In the genomic region with DNA sequence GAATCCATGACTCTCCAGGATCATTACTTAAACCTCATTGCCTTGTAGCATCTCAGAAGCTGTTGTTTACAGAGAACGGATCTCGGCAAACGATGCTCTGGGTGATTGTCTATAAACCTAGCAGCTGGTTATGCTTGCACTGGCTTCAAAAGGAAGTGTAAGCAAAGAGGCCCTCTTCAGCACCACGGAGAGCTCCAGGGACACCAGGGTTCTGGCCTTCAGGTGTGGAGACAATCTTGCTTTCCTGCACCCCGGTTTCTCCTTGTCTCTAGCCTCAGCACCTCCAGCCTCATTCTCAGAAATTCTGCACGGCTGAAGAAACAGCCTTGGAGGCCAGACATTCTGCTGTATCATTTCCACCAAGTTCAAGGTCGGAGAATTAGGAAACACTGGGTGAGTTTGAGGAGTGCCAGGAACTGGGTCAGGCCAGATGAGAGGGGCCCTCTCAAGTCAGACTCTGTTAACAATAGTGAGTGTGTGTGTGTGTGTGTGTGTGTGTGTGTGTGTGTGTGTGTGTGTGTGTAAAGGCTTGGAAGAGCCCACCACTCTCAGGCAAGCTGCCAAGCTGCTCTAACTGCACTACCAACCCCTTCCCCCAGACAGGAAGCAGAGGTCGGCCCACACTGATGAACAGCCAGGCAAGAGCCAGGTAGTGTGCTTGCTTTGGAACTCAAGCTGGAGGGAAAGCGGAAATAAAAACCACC, we compare ENCODE assay signal across 8 mouse cellular contexts.
DNase-seq lines count a peak whose midpoint lies in the region; ATAC-seq lines count a peak whose summit lies in the region.

No protein-coding gene starts in this region.

- no peaks in the 10 kb centered on the region for H3K36me3 ChIP-seq in forebrain, embryonic 10.5 days (replicated peaks)
- no peaks in the 10 kb centered on the region for H3K36me3 ChIP-seq in forebrain, embryonic 16.5 days (ENCODE audit: control insufficient read depth, insufficient read depth)
- no peaks in the 10 kb centered on the region for H3K36me3 ChIP-seq in midbrain, embryonic 10.5 days

- 57% methylated on average over 9 of the region's 9 CpGs for WGBS in forebrain, embryonic 10.5 days
- WGBS in forebrain, embryonic 16.5 days: 46% methylated on average over 9 of the region's 9 CpGs
- 60% methylated on average over 9 of the region's 9 CpGs for WGBS in midbrain, embryonic 10.5 days

- no peaks in the 10 kb centered on the region for H3K27me3 ChIP-seq in forebrain, embryonic 10.5 days (ENCODE audit: poor library complexity, severe bottlenecking)
- no peaks in the 10 kb centered on the region; the same call in 1 of the 2 replicates for H3K27me3 ChIP-seq in forebrain, embryonic 16.5 days (replicated peaks; ENCODE audit: control insufficient read depth, insufficient read depth, low read length)
- H3K27me3 ChIP-seq in midbrain, embryonic 10.5 days (ENCODE audit: low read depth, poor library complexity, severe bottlenecking): no peaks in the 10 kb centered on the region

- H3K9ac ChIP-seq in forebrain, embryonic 16.5 days (replicated peaks; ENCODE audit: low read depth, low read length): no peak overlapping the region

- peak; percentile 55 for DNase-seq in forebrain, embryonic 10.5 days (ENCODE audit: extremely low spot score, low spot score)
- DNase-seq in urinary bladder, postnatal 25 days (ENCODE audit: low spot score): peak; percentile 7
- DNase-seq in urinary bladder, postnatal 4 days (ENCODE audit: low spot score in 2 of 2): no peak
- DNase-seq in midbrain, embryonic 10.5 days (ENCODE audit: low spot score): peak; percentile 50
- DNase-seq in cerebellum, adult 8-10 months: no peak
- DNase-seq in cerebellum, adult 11 months: no peak
- no peak for DNase-seq in right cerebral cortex, postnatal 25 days

- H3K27ac ChIP-seq in forebrain, embryonic 10.5 days: no peak overlapping the region
- H3K27ac ChIP-seq in forebrain, embryonic 16.5 days (ENCODE audit: low read length): no peak overlapping the region
- H3K27ac ChIP-seq in midbrain, embryonic 10.5 days (replicated peaks): no peak overlapping the region

- H3K4me2 ChIP-seq in forebrain, embryonic 16.5 days (ENCODE audit: low read length): no peak overlapping the region

- H3K4me1 ChIP-seq in forebrain, embryonic 10.5 days: peaks cover 5% of the 10 kb centered on the region; the same call in 1 of the 2 replicates
- peaks cover 22% of the 10 kb centered on the region for H3K4me1 ChIP-seq in forebrain, embryonic 16.5 days (replicated peaks; ENCODE audit: control insufficient read depth, insufficient read depth, low read length)
- H3K4me1 ChIP-seq in midbrain, embryonic 10.5 days: peaks cover 8% of the 10 kb centered on the region

- H3K4me3 ChIP-seq in forebrain, embryonic 10.5 days: no peak overlapping the region
- no peak overlapping the region for H3K4me3 ChIP-seq in forebrain, embryonic 16.5 days (replicated peaks; ENCODE audit: low read length)
- no peak overlapping the region for H3K4me3 ChIP-seq in midbrain, embryonic 10.5 days

- ATAC-seq in forebrain, embryonic 16.5 days: no peak

- H3K9me3 ChIP-seq in forebrain, embryonic 10.5 days: no peaks in the 10 kb centered on the region
- no peaks in the 10 kb centered on the region for H3K9me3 ChIP-seq in forebrain, embryonic 16.5 days (ENCODE audit: control insufficient read depth, low read length)
- no peaks in the 10 kb centered on the region for H3K9me3 ChIP-seq in midbrain, embryonic 10.5 days (replicated peaks)

Comparison
In these comparisons a context has a peak if more than half of its experiments do, and no peak if none do; other contexts are left out.
1. DNase-seq: peak in forebrain, embryonic 10.5 days (single experiment), urinary bladder, postnatal 25 days (single experiment) and midbrain, embryonic 10.5 days (single experiment); none in urinary bladder, postnatal 4 days (0 of 2), cerebellum, adult 8-10 months (single experiment), cerebellum, adult 11 months (single experiment) and right cerebral cortex, postnatal 25 days (single experiment).